Mouse (Mus musculus) megakaryocyte-erythroid progenitor cell, adult 5-6 weeks (primary cell): ENCODE data around the gene Tacc2. TPM values are rescaled to one million over a fixed set of nuclear protein-coding genes. Genes with fewer than 3 reads are reported as not detected.
"Not testable (repeated sequence)": the region's sequence is repeated elsewhere in the genome, so short reads cannot be mapped to it uniquely, and the experiment has no call there.

Experiments used
- ATAC-seq: replicated peaks from 2 replicates; pipeline ENCODE4 v1.8.0; 2016; ENCODE audit warnings: mild to moderate bottlenecking, inconsistent platforms; ENCODE audit not compliant: severe bottlenecking, poor library complexity, low FRiP score, low TSS enrichment
- total RNA-seq, 2 experiments: library from RNA; stranded (forward) in 1 of 2; stranded (reverse) in 1 of 2; fragments of 200-1000, 215-1000 nt in 1 of 2; fragments of >200 nt in 1 of 2; fragmentation: Nextera tagmentation in 1 of 2; gene quantifications; 2 replicates each; pipeline ENCODE4 v1.2.3; 2014 to 2017

The Tacc2 gene
- total RNA-seq, 2 experiments from 2014 or later: 1.6 to 9.1 TPM

DNA sequence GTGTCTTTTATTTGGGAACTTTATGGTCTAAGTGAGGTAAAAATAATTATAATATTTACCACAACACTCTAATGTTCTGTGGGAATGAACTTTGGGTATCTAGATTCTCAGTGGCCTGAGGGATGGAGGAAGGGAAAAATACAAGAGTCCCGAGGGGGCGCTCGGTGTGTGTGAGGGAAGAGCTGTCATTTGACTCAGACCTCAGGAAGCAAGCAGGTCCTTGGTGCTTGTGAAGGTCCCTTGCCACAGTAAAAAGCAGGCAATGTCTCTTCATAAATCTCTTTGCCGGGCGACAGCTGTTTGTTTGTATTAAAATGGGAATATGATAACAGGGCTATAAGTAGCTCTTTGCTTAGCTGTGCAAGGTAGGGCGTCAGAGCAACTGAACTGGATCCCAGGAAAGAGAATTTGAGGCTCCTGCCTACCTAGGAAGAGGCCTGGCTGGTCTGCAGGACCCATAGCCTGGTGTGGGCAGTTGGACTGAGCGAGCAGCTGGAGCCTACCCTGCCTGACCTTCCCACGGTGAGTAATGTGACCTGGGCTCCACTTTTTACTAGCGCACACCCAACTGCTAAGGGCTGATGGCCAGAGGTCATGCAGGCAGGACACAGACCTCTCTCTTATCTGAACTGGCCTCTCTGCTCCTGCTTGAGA lies 8.3 kb upstream of the Tacc2 start:
- no peak for ATAC-seq

GRCm38 (mm10) chr7:130570472-130570871 lies 6.8 kb upstream of the Tacc2 start:
- no peak for ATAC-seq

GRCm38 (mm10) chr7:130572821-130573220 lies 4.4 kb upstream of the Tacc2 start, which contains the start of gene Nsmce4a:
Gene Nsmce4a, minus strand, starts transcription at chr7:130573118.
- ATAC-seq: no peak

GRCm38 (mm10) chr7:130573746-130574145 lies 3.5 kb upstream of the Tacc2 start:
- no peak for ATAC-seq

DNA sequence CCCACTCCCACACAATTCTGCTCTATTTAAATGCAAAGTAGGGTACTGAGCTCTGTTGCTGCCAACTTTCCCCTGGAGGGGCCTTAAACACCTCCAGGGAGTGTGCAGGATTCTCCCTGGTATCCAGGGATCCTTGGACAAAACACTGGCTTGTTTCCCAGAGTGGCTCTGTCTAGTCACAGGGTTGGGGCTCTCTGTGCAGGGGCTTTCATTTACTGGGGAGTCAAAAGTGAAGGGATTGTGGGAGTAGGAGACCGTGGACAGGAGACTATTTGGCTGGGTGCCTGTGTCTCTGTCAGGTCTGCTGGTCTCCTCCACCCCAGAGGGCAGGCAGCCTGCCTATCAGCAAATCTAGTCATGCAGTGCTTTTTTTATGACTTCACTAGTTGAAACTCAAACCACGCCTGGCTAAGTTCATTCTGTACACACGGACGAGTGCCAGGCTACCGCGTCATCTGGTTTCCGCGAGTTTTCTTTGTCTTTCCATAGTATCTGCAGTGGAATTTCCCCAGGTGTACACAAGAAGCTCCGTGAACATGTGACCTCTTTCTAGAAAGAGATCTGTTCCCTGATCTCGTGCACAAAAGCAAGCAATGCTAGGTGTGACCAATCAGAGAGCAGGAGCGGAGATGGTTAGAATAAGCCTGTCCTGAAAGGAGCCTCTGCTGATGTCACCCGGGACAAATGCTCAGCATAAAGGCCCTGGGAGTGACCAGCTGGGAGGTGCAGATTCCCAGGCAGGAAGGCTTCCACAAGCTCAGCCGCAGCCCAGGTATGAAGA lies 2.8 kb upstream of the Tacc2 start:
- no peak for ATAC-seq

GRCm38 (mm10) chr7:130576981-130577380 lies 257 bp upstream of the Tacc2 start:
- ATAC-seq: peak; percentile 35; the same call in 1 of the 2 replicates

DNA sequence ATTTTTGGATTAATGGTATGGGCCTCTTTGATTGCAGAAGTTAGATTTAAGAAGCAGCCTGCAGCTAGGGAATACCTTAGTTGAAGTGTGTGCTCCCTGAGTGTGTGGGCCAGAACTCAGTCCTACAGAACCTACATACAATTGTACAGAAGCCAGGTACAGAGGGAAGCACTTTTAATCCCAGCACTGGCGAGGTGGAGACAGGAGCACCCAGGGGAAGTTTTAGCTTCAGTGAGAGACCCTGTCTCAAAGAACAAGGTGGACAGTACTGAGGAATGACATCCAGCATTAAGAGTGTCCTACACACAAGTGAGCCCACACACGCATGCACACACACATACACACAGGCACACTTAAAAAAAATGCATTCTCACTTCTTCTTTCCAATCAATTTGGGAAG lies 828 bp downstream of the Tacc2 start:
- ATAC-seq: no peak

GRCm38 (mm10) chr7:130578607-130579006 lies 1.4 kb downstream of the Tacc2 start:
- ATAC-seq: no peak

GRCm38 (mm10) chr7:130586521-130587072 lies 9.4 kb downstream of the Tacc2 start:
- no peak for ATAC-seq

GRCm38 (mm10) chr7:130590081-130590828 lies 13.0 kb downstream of the Tacc2 start:
- ATAC-seq: no peak

- ATAC-seq: no peak
Observed at GRCm38 (mm10) chr7:130590845-130591437, 13.7 kb downstream of the Tacc2 start.

GRCm38 (mm10) chr7:130592975-130593374 lies 15.7 kb downstream of the Tacc2 start:
- not testable (repeated sequence) for ATAC-seq

DNA sequence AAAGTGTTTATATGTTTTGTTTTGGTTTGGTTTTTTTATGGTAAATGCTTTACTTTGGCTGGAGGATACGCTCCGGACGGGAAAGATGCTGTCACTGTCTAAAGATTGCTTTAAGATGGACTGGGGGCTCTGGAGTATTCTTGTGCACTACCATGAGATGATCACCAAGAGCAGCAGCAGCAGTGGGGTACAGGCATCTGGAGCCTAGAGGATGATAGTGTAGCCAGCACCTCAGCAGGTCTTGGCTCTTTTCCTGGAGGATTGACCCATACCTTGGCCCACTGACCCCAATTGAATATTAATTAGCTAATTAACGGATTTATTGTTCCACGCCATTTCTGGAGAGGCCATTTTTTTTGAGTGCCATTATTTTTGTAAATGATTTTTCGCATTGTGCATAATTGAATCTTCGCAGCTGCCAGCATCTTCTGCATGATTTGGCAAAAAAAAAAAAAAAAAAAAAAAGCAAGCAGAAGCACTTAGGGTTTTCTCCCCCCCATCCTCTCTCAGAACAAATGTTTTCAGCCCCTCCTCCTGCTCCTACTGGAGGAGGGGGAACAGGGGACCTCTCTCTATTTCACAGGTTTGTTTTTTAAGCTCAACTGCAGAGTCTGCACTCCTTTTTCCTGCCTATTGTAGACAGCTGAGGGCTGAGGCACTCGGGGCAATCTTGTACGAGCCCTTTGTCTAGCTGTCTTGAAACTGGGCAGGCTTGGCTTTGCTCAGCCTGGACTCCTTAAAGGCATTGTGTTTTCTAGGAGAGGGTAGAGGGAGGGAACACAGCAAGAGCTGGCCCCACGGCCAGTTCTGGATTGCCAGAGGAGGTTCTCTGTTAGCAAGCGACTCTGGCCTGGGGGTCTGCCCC lies 16.4 kb downstream of the Tacc2 start:
- peak; percentile 74 for ATAC-seq

GRCm38 (mm10) chr7:130596079-130596855 lies 19.0 kb downstream of the Tacc2 start:
- not testable (repeated sequence) for ATAC-seq

- ATAC-seq: no peak
Observed at GRCm38 (mm10) chr7:130597546-130597945, 20.3 kb downstream of the Tacc2 start.

GRCm38 (mm10) chr7:130600074-130600473 lies 22.8 kb downstream of the Tacc2 start:
- ATAC-seq: no peak

DNA sequence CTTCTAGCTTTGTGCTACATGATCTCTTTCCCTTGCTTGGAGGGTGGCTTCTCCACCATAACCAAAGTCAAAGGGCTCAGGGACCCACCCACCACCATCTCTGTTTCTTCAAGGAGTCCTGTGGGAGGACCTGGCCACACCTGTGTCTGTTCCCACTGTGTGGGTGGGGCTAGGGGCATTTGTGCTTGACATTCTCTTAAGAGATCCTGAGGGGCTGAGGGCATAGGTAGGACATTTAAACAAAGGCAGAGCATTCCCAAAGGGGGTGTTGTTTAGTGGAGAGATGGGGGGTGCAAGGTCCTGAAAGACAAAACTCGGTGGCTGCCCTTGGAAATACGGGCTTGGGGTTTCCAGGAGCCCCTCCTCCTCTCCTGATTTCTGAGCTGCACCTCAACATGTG lies 23.3 kb downstream of the Tacc2 start:
- no peak for ATAC-seq

GRCm38 (mm10) chr7:130602804-130603203 lies 25.6 kb downstream of the Tacc2 start:
- no peak for ATAC-seq
